Mouse (Mus musculus): ENCODE measurements around the gene Limk2. TPM values are rescaled to one million over a fixed set of nuclear protein-coding genes. Genes with fewer than 3 reads are reported as not detected.

The Limk2 gene
- total and polyA plus RNA-seq, 2 experiments from 2014 or later: 31.0 to 38.3 TPM

DNA sequence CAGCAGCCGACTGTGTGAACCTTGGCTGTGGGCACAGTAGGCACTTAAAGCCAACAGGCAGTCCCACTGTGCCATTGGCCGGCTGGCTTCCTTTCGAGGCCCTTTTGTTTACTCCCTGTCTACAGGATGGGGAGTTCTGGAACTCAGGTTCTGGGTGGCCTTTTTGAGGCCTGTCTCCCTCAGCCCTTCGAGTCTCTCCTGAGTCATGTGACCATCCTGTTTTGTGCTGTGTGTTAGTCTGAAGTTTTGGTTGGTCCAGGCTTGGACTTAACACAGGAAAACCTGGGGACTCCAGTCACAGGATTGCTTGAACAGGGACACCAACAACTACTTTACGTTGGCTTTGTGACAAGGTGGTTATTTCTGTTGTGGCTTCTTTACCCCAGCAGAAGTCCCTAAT lies 112.9 kb downstream of the Limk2 start:
- no peak overlapping the region for H3K4me2 ChIP-seq (ENCODE audit: low read depth, low read length)
- ATAC-seq (ENCODE audit: insufficient read depth, low read depth): no peak
- WGBS: 69% methylated on average over 5 of the region's 5 CpGs

GRCm38 (mm10) chr11:3294641-3295040 lies 114.3 kb downstream of the Limk2 start:
- no peaks in the 10 kb centered on the region for H3K27me3 ChIP-seq (ENCODE audit: control insufficient read depth, insufficient read depth, low read length)
- no peak overlapping the region for H3K4me3 ChIP-seq (ENCODE audit: low read depth, low read length)
- no peak for TF ChIP-seq CTCF (IDR thresholded peaks at IDR 0.05; ENCODE audit: low read depth)
- TF ChIP-seq EP300 (IDR thresholded peaks at IDR 0.05; ENCODE audit: low read depth): no peak
- H3K9ac ChIP-seq (replicated peaks; ENCODE audit: low read depth, low read length): no peak overlapping the region
- peaks cover 29% of the 10 kb centered on the region for H3K4me1 ChIP-seq (ENCODE audit: control insufficient read depth, insufficient read depth)
- no peak overlapping the region for H3K27ac ChIP-seq (ENCODE audit: low read depth)
- ATAC-seq (ENCODE audit: insufficient read depth, low read depth) (no peak), DNase-seq (ENCODE audit: low spot score) (no peak)
- H3K9me3 ChIP-seq (replicated peaks; ENCODE audit: control insufficient read depth, low read length): no peaks in the 10 kb centered on the region
- H3K4me2 ChIP-seq (ENCODE audit: low read depth, low read length): no peak overlapping the region
- 98% methylated on average over 2 of the region's 2 CpGs for WGBS
- H3K36me3 ChIP-seq (replicated peaks; ENCODE audit: control insufficient read depth, insufficient read depth, low read length): peaks cover 64% of the 10 kb centered on the region

More for the DNA sequence above, 112.9 kb downstream of the Limk2 start:
- Histone ChIP-seq H3K27ac (ENCODE audit: low read depth) (no peak overlapping the region), H3K9ac (replicated peaks; ENCODE audit: low read depth, low read length) (no peak overlapping the region), H3K27me3 (ENCODE audit: control insufficient read depth, insufficient read depth, low read length) (no peaks in the 10 kb centered on the region), H3K4me3 (ENCODE audit: low read depth, low read length) (no peak overlapping the region), H3K4me1 (ENCODE audit: control insufficient read depth, insufficient read depth) (peaks cover 26% of the 10 kb centered on the region), H3K9me3 (replicated peaks; ENCODE audit: control insufficient read depth, low read length) (no peaks in the 10 kb centered on the region), H3K36me3 (replicated peaks; ENCODE audit: control insufficient read depth, insufficient read depth, low read length) (peaks cover 78% of the 10 kb centered on the region)
- no peak for TF ChIP-seq EP300 (IDR thresholded peaks at IDR 0.05; ENCODE audit: low read depth)
- no peak for TF ChIP-seq CTCF (IDR thresholded peaks at IDR 0.05; ENCODE audit: low read depth)
- no peak for DNase-seq (ENCODE audit: low spot score)

Other genes with a start within 250 kb of the Limk2 start
- gene Sfi1, start 215.7 kb downstream of the Limk2 start, total RNA-seq (2014; rRNA removed; ENCODE audit: low replicate concordance): 7.1 and 13.2 TPM in 2 replicates
- 5.3 and 5.4 TPM in 2 replicates for gene Sfi1, start 215.7 kb downstream of the Limk2 start, polyA plus RNA-seq (2015; fragmentation: Nextera tagmentation; extraction: Ambion mirVana)
- 34.4 and 58.2 TPM in 2 replicates for gene Eif4enif1, start 206.8 kb downstream of the Limk2 start, total RNA-seq (2014; rRNA removed; ENCODE audit: low replicate concordance)
- 16.9 and 19.0 TPM in 2 replicates for gene Eif4enif1, start 206.8 kb downstream of the Limk2 start, polyA plus RNA-seq (2015; fragmentation: Nextera tagmentation; extraction: Ambion mirVana)
- gene Drg1, start 142.8 kb downstream of the Limk2 start, total RNA-seq (2014; rRNA removed; ENCODE audit: low replicate concordance): 52.8 and 55.1 TPM in 2 replicates
- gene Drg1, start 142.8 kb downstream of the Limk2 start, polyA plus RNA-seq (2015; fragmentation: Nextera tagmentation; extraction: Ambion mirVana): 128 and 134 TPM in 2 replicates
- gene Patz1, start 120.3 kb downstream of the Limk2 start, total RNA-seq (2014; rRNA removed; ENCODE audit: low replicate concordance): 35.6 and 56.8 TPM in 2 replicates
- 13.1 and 14.0 TPM in 2 replicates for gene Patz1, start 120.3 kb downstream of the Limk2 start, polyA plus RNA-seq (2015; fragmentation: Nextera tagmentation; extraction: Ambion mirVana)
- gene Pik3ip1, start 78.8 kb downstream of the Limk2 start, total RNA-seq (2014; rRNA removed; ENCODE audit: low replicate concordance): 22.3 and 57.6 TPM in 2 replicates
- gene Pik3ip1, start 78.8 kb downstream of the Limk2 start, polyA plus RNA-seq (2015; fragmentation: Nextera tagmentation; extraction: Ambion mirVana): 44.7 and 65.9 TPM in 2 replicates
- 41.2 and 82.6 TPM in 2 replicates for gene Rnf185, start 43.2 kb upstream of the Limk2 start, total RNA-seq (2014; rRNA removed; ENCODE audit: low replicate concordance)
- gene Rnf185, start 43.2 kb upstream of the Limk2 start, polyA plus RNA-seq (2015; fragmentation: Nextera tagmentation; extraction: Ambion mirVana): 22.9 and 23.6 TPM in 2 replicates
- gene Pla2g3, start 79.1 kb upstream of the Limk2 start, total RNA-seq (2014; rRNA removed; ENCODE audit: low replicate concordance): 0.08 and 0.19 TPM in 2 replicates
- 0.10 and 0.11 TPM in 2 replicates for gene Pla2g3, start 79.1 kb upstream of the Limk2 start, polyA plus RNA-seq (2015; fragmentation: Nextera tagmentation; extraction: Ambion mirVana)
- gene Inpp5j, start 95.6 kb upstream of the Limk2 start, total RNA-seq (2014; rRNA removed; ENCODE audit: low replicate concordance): 7.1 and 9.4 TPM in 2 replicates
- 12.4 and 12.8 TPM in 2 replicates for gene Inpp5j, start 95.6 kb upstream of the Limk2 start, polyA plus RNA-seq (2015; fragmentation: Nextera tagmentation; extraction: Ambion mirVana)
- 147 and 156 TPM in 2 replicates for gene Selenom, start 105.5 kb upstream of the Limk2 start, total RNA-seq (2014; rRNA removed; ENCODE audit: low replicate concordance)
- gene Selenom, start 105.5 kb upstream of the Limk2 start, polyA plus RNA-seq (2015; fragmentation: Nextera tagmentation; extraction: Ambion mirVana): 129 and 130 TPM in 2 replicates
- 74.5 and 94.2 TPM in 2 replicates for gene Smtn, start 131.4 kb upstream of the Limk2 start, total RNA-seq (2014; rRNA removed; ENCODE audit: low replicate concordance)
- gene Smtn, start 131.4 kb upstream of the Limk2 start, polyA plus RNA-seq (2015; fragmentation: Nextera tagmentation; extraction: Ambion mirVana): 86.3 and 104 TPM in 2 replicates
- 12.8 and 21.3 TPM in 2 replicates for gene Morc2a, start 240.0 kb upstream of the Limk2 start, total RNA-seq (2014; rRNA removed; ENCODE audit: low replicate concordance)
- 7.9 and 9.5 TPM in 2 replicates for gene Morc2a, start 240.0 kb upstream of the Limk2 start, polyA plus RNA-seq (2015; fragmentation: Nextera tagmentation; extraction: Ambion mirVana)

Data from heart, postnatal 0 days (tissue).